Mouse (Mus musculus) hematopoietic stem cell, adult 5-6 weeks (primary cell): Measurements from ENCODE around the gene Olfr743. TPM values are rescaled to one million over a fixed set of nuclear protein-coding genes. Genes with fewer than 3 reads are reported as not detected.
"Not testable (repeated sequence)": the region's sequence is repeated elsewhere in the genome, so short reads cannot be mapped to it uniquely, and the experiment has no call there.

Experiments
- ATAC-seq, 2 experiments: fragments of 125-278 bp in 1 of 2; replicated peaks in 1 of 2; 2 replicates each; pipeline ENCODE4 v1.8.0; 2016 to 2017; ENCODE audit warnings: inconsistent platforms in 2 of 2, mild to moderate bottlenecking in 2 of 2, moderate number of reproducible peaks in 2 of 2, low read depth in 1 of 2, moderate TSS enrichment in 1 of 2; ENCODE audit not compliant: low FRiP score in 2 of 2, poor library complexity in 2 of 2, severe bottlenecking in 2 of 2, insufficient read depth in 1 of 2, low TSS enrichment in 1 of 2
- total RNA-seq: library from RNA; stranded (forward); fragments of 172-1452, 232-1000 nt; gene quantifications from 2 replicates; pipeline ENCODE4 v1.2.3, GENCODE M21; 2017

Olfr743 gene
- not detected in 2 replicates for total RNA-seq

DNA sequence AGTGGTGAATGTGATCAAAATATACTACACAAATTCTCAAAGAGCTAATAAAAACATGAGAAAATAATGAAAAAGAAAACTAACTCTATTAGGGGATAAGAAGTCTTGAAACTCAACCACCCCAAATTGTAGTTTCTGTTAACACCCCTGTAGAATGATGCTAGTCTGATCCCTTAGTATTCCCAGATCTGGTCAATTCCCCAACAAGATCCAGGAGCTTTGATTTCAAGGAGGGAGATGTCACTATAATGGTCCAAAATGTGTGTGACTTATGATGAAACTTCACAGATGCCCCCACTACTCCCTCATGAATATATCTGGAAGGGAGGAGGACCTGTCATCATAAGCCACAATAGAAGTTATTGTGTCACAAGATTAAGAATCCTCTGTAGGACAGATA is at the start of gene Olfr743:
Olfr743 (plus strand) TSS at position 301 of the 400 bp plus-strand sequence.
- no peak for ATAC-seq

DNA sequence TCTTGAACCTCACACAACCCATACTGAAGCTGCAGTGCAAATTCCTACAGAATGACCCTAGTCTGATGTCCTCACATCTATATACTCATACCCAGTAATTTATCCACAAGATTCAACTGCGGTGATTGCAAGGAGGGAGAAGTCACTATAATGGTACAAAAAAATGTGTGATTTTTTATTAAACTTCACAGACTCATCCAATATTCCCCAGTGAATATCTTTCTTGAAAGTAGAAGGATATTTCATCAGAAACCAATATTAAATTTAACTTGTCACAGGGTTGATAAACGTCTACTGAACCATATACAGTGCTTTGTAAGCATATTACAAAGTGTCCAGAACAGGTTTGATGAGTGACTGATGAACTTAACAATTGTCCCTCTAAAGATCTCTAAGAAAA is 49.2 kb upstream of the Olfr743 start, which contains the start of gene Olfr741:
Olfr741 (plus strand) TSS at position 301 of the 400 bp plus-strand sequence.
- ATAC-seq, result no peak

DNA sequence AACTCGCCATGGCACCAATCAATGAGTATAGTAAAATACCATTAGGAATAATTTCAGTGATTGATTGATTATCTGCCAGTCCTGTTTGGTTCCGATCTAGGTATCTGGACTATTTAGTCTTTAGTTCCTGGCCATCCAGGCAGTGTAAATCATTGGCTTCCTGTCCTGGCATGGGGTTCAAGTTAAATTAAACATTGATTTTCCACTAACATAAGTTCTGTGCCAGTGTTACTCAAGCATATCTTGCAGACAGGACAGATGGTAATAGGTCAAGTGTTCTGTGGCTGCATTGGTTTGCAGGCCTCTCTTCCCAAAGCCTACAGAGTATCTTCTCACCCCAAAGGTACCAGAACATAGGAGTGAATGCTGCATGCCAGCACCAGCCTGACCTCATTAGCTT is 43.2 kb upstream of the Olfr743 start:
- no peak for ATAC-seq

DNA sequence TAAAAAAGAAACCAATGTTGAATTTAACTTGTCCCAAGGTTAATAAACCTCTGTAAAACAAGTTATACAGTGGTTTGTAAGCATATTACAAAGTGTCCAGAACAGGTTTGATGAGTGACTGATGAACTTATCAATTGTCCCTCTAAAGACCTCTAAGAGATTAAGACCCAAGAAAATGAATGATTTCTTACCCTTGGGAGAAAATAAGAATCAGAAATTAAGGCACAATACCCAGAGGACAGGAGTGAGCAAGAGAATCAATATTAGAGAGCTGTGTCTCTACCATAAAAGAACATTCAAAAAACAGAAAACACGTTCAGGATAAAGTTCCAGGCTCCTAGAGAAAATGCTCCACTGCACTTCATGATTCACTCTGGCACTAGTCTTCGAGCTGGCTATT is 18.3 kb upstream of the Olfr743 start, which contains the start of gene Olfr742:
Olfr742 (plus strand) TSS at position 301 of the 400 bp plus-strand sequence.
- no peak for ATAC-seq

DNA sequence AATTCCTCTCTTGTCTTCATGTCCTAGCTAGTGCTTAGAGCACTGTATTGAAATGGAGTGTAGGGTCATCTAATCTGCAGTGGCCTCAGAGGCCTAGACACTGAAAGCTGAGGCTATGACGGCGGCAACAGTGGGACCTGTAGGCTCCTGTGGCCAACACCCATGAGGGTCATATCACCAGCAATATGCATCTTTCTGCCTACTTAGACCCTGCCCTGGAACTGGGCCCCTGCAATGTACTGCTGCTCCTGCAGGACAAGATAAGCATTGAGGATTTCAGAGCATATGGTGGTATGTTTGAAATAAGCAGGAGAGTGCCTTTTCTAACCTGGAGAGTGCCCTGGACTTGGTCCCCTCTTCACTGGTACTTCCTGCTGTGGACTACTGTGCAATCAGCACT is 31.1 kb downstream of the Olfr743 start:
- no peak for ATAC-seq

DNA sequence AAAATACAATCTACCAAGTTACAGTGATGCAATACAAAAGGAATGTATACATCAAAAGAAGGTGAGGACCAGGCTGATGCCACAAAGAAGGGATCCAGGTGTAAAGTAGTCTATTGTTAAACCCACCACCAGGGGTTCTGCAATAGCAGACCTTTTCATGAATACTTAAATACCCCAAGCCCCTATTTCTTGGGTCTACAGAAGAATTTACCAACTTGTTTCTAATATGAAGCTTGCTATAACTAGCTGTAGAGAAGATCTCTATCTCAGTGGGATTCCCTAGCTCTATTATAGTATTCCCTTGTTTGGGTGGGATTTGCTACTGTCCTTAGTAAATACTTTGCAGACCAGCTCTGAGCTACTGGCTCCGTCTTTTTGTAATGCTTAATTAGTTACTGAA is 51.4 kb downstream of the Olfr743 start:
- ATAC-seq, result not testable (repeated sequence)

Other genes starting within 250 kb of the Olfr743 start
- not detected in 2 replicates for gene Olfr732, start 237.6 kb upstream of the Olfr743 start, total RNA-seq
- gene Olfr733, start 220.3 kb upstream of the Olfr743 start, total RNA-seq, result not detected in 2 replicates
- not detected in 2 replicates for gene Olfr734, start 195.1 kb upstream of the Olfr743 start, total RNA-seq
- not detected in 2 replicates for gene Olfr735, start 173.0 kb upstream of the Olfr743 start, total RNA-seq
- not detected in 2 replicates for gene Tlr11, start 163.9 kb upstream of the Olfr743 start, total RNA-seq
- not detected in 2 replicates for gene Olfr736, start 140.7 kb upstream of the Olfr743 start, total RNA-seq
- not detected in 2 replicates for gene Olfr738, start 114.3 kb upstream of the Olfr743 start, total RNA-seq
- not detected in 2 replicates for gene Olfr739, start 103.2 kb upstream of the Olfr743 start, total RNA-seq
- gene Olfr740, start 76.3 kb upstream of the Olfr743 start, total RNA-seq, result not detected in 2 replicates
- not detected in 2 replicates for gene Olfr741, start 49.1 kb upstream of the Olfr743 start, total RNA-seq
- not detected in 2 replicates for gene Olfr742, start 18.2 kb upstream of the Olfr743 start, total RNA-seq
- not detected in 2 replicates for gene Olfr744, start 93.0 kb downstream of the Olfr743 start, total RNA-seq
- gene Olfr745, start 117.5 kb downstream of the Olfr743 start, total RNA-seq, result not detected in 2 replicates
- not detected in 2 replicates for gene Olfr746, start 125.2 kb downstream of the Olfr743 start, total RNA-seq
- not detected in 2 replicates for gene Olfr747, start 171.4 kb downstream of the Olfr743 start, total RNA-seq
- not detected in 2 replicates for gene Olfr748, start 185.5 kb downstream of the Olfr743 start, total RNA-seq
- gene Olfr749, start 223.3 kb downstream of the Olfr743 start, total RNA-seq, result not detected in 2 replicates